Mouse (Mus musculus) cortical plate, adult 2 months (tissue): ENCODE data around the gene Ubl5. TPM values are rescaled to one million over a fixed set of nuclear protein-coding genes. Genes with fewer than 3 reads are reported as not detected.

Source experiments
- H3K27ac ChIP-seq: fragments of 200-500 bp; 2 replicates; pipeline ENCODE4 v1.5.1; 2012; ENCODE audit warnings: low read length, control low read depth, inconsistent platforms; ENCODE audit not compliant: insufficient read depth
- H3K4me1 ChIP-seq: fragments of 200-500 bp; 2 replicates; pipeline ENCODE4 v1.6.1; 2011; ENCODE audit warnings: low read length; ENCODE audit not compliant: control insufficient read depth, insufficient read depth
- H3K4me3 ChIP-seq: fragments of 200-500 bp; 2 replicates; pipeline ENCODE4 v1.5.1; 2011; ENCODE audit warnings: mild to moderate bottlenecking, low read length, control low read depth; ENCODE audit not compliant: insufficient read depth
- CTCF ChIP-seq: fragments of 200-500 bp; IDR thresholded peaks from 2 replicates; pipeline ENCODE4 v1.5.1; 2011; ENCODE audit warnings: mild to moderate bottlenecking, control low read depth, low read length; ENCODE audit not compliant: insufficient read depth; ENCODE audit errors: extremely low read depth
- POLR2A ChIP-seq: fragments of 200-500 bp; IDR thresholded peaks from 2 replicates; pipeline ENCODE4 v1.6.1; 2011; ENCODE audit warnings: mild to moderate bottlenecking, low read length, control low read depth; ENCODE audit not compliant: insufficient read depth; ENCODE audit errors: extremely low read depth
- polyA plus RNA-seq: library from polyadenylated mRNA; depleted of rRNA; stranded (reverse); fragments of >200 nt; gene quantifications from 2 replicates; pipeline ENCODE4 v1.2.3, GENCODE M21; 2012; rRNA removed

The Ubl5 gene
- polyA plus RNA-seq, 1 experiment, result 577 TPM

GRCm38 (mm10) chr9:20692863-20693262, 50.2 kb downstream of the Ubl5 start:
- TF ChIP-seq POLR2A (no peak), CTCF (no peak)
- peaks cover 14% of the 10 kb centered on the region for H3K4me1 ChIP-seq
- no peak overlapping the region for H3K4me3 ChIP-seq
- no peak overlapping the region for H3K27ac ChIP-seq

GRCm38 (mm10) chr9:20694721-20695235, 52.1 kb downstream of the Ubl5 start:
- Histone ChIP-seq H3K27ac (peak overlapping the region; percentile 39; the same call in 1 of the 2 replicates), H3K4me1 (peaks cover 12% of the 10 kb centered on the region), H3K4me3 (no peak overlapping the region)
- TF ChIP-seq POLR2A (no peak), CTCF (no peak)

- TF ChIP-seq CTCF (no peak), POLR2A (no peak)
- Histone ChIP-seq H3K4me1 (peaks cover 12% of the 10 kb centered on the region), H3K4me3 (no peak overlapping the region), H3K27ac (no peak overlapping the region)
Measured at GRCm38 (mm10) chr9:20696107-20696712, 53.5 kb downstream of the Ubl5 start.

Other genes with a start within 250 kb of the Ubl5 start
- gene Zfp26, start 182.7 kb upstream of the Ubl5 start, polyA plus RNA-seq, result 8.6 and 9.6 TPM in 2 replicates
- gene Zfp426, start 150.1 kb upstream of the Ubl5 start, polyA plus RNA-seq, result 17.0 and 19.2 TPM in 2 replicates
- gene Zfp266, start 121.5 kb upstream of the Ubl5 start, polyA plus RNA-seq, result 19.1 and 19.5 TPM in 2 replicates
- 11.9 TPM in 2 replicates for gene Zfp846, start 61.6 kb upstream of the Ubl5 start, polyA plus RNA-seq
- gene Fbxl12, start 1.9 kb downstream of the Ubl5 start, polyA plus RNA-seq, result 26.9 and 30.3 TPM in 2 replicates
- gene Pin1, start 9.2 kb downstream of the Ubl5 start, polyA plus RNA-seq, result 47.1 and 47.4 TPM in 2 replicates
- gene Olfm2, start 103.5 kb downstream of the Ubl5 start, polyA plus RNA-seq, result 202 and 204 TPM in 2 replicates
- gene Col5a3, start 172.2 kb downstream of the Ubl5 start, polyA plus RNA-seq, result 1.2 and 1.3 TPM in 2 replicates
- not detected in 2 replicates for gene Rdh8, start 175.6 kb downstream of the Ubl5 start, polyA plus RNA-seq
- gene A230050P20Rik, start 225.8 kb downstream of the Ubl5 start, polyA plus RNA-seq, result 237 and 256 TPM in 2 replicates
- 12.6 and 14.5 TPM in 2 replicates for gene Angptl6, start 236.8 kb downstream of the Ubl5 start, polyA plus RNA-seq
- 41.7 and 43.4 TPM in 2 replicates for gene Ppan, start 245.3 kb downstream of the Ubl5 start, polyA plus RNA-seq